Mouse (Mus musculus) olfactory bulb, adult 2 months (tissue): Measurements from ENCODE around the gene Gcsh.

Experiments
- CTCF ChIP-seq: fragments of 200-500 bp; IDR thresholded peaks from 2 replicates; pipeline ENCODE4 v1.5.1; 2012; ENCODE audit warnings: low read depth, mild to moderate bottlenecking, low read length, moderate library complexity; ENCODE audit not compliant: insufficient read depth
- POLR2A ChIP-seq: fragments of 200-500 bp; IDR thresholded peaks from 2 replicates; pipeline ENCODE4 v1.6.1; 2012; ENCODE audit warnings: mild to moderate bottlenecking, low read depth, low read length, moderate library complexity; ENCODE audit not compliant: insufficient read depth

GRCm38 (mm10) chr8:116993095-116993867 is at the start of gene Gcsh:
- TF ChIP-seq CTCF (no peak), POLR2A (peak; percentile 44; the same call in 1 of the 2 replicates)
